Mouse (Mus musculus) right cerebral cortex, postnatal 25 days (tissue): Measurements from ENCODE around the gene Sirpa.

Experiments
- DNase-seq: peaks from one replicate; pipeline ENCODE4 v3.0.0; 2022

Sirpa gene

DNA sequence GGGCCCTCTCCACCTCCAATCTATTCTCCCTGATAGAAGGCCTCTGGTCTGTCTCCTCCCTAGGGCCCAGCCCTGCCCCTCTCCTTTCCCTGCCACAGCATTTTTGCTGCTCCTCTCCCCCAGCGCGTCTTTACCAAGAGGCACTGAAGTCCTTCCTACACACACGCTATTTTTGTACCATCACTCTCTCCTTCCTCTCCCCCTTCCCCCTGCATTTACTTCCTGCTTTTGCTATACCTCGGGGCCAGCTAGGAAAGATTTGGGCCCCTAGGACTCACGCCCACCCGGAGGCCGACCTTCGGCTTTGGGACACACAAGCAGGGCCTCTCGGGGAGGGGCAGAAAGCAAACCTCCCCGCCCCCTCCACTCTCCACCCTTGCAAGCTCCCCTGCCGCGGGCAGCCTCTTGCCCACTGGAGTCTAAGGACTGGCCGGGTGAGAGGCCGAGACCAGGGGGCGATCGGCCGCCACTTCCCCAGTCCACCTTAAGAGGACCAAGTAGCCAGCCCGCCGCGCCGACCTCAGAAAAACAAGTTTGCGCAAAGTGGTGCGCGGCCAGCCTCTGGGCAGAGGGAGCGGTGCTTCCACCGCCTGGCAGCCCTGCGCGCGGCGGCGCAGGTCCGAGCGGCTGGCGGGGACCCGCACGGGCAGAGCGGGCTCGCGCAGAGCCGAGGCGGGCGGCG lies at the start of gene Sirpa:
Gene Sirpa (plus strand): TSS at position 377 of the 682 bp plus-strand sequence.
- DNase-seq: peak; percentile 81

- DNase-seq: no peak
These were observed 48.2 kb upstream of the Sirpa start for GRCm38 (mm10) chr2:129544448-129544847.

- DNase-seq: no peak
These were observed 47.7 kb upstream of the Sirpa start for GRCm38 (mm10) chr2:129544919-129545318.

DNA sequence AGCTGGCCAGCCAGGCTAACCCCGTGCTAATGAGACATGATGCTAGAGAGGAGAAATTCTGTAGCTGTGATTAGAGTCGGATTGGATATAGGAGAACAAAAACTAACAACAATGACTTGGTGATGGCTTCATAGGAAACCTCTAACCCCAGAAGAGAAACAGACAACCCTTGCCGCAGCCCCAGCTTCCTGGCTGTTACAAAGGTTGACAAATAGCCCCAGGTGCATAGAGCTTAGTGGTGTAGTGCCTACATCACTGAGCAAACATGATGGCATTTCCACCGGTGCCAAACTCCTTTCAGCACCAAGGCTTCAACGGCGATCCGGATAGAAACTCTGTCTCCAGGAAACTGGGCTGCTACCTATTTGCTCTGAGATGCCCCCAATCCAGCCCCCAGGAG lies 47.0 kb upstream of the Sirpa start:
- DNase-seq: no peak

- no peak for DNase-seq
These were observed 45.9 kb upstream of the Sirpa start for GRCm38 (mm10) chr2:129546772-129547171.

DNA sequence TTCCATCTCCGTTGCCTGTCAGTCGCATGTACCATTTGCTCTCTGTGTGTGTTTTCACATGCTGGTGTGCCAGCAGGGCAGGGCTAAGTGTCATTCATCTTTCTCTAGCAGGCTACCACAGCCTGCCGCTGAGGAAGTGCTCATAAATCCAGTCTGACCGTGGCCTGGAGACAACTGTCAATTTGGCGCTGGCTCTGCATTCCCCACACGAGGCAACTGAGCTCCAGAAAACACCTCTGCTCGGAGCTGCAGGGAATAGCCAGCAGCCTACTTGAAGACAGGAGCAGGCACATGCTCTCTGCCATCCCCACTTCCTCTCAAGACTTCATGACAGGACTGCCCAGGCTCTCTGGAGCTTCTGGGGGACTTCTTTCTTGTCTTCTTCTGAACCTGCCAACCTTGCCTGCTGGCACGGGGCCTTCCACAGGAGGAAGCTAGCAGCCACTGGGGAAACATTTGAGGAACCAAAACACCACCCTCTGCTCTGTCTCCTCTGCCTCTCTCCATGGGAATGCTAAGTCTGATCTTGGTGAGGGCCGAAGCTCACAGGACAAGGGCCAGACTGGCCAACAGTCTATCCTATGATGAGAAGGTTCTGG lies 43.0 kb upstream of the Sirpa start:
- no peak for DNase-seq

- DNase-seq: no peak
These were observed 41.9 kb upstream of the Sirpa start for GRCm38 (mm10) chr2:129550781-129551180.

GRCm38 (mm10) chr2:129556081-129556480 lies 36.6 kb upstream of the Sirpa start:
- DNase-seq: no peak

DNA sequence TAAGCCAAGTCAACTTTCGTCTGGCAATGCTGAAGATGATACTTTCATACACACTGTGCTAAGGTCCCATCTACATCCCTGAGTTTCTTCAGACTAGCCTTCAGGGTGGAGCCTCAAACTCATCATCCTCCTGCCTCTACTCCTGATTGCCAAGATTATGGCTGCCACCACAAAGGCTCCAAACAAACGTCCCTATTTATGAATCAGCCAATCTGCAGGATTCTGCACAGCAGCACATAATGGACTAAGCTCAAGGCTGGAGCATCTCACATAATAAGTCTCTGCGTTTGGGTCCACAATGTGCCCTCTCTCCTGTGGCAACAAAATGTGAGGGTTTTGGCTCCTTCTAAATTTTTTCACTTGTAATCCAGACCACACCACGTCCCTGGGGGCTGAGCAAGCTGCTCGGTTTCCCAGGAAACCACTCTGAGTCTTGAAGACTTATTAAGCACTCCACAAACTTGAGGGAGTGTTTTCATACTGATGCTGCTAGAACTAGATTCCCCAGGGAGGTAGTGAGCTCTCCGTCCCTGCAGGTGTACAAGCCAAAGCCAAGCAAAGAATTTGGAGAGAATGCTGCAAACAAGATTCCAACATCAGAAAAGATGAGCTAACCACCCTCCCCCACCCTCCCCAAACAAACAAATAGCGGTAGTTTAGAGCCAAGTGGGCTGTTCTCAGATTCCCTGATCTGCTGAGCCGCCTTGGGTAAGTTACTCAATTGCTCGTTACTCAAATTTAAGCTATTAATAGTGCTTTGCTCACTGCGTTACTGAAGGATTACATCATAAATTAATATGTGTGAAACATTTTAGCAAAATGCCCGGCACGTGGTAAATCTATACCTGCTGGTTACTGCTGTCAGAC lies 34.4 kb upstream of the Sirpa start:
- no peak for DNase-seq

DNA sequence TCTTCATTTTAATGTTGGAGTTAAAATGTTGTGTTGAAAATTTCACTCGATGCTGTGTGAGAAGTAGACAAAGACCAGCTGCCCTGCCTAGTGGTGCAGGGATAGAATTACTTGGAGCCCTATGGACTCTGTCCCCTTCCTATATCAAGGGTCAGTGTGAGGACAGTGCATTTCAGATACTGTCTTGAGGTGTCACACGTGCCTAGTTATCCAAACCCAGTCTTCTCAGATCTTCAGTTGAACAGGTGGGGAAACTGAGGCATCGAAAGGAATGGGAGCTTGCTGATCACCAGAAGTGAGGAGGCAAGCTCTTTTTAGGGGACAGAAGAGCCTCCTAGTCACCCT lies 33.8 kb upstream of the Sirpa start:
- DNase-seq: no peak

DNA sequence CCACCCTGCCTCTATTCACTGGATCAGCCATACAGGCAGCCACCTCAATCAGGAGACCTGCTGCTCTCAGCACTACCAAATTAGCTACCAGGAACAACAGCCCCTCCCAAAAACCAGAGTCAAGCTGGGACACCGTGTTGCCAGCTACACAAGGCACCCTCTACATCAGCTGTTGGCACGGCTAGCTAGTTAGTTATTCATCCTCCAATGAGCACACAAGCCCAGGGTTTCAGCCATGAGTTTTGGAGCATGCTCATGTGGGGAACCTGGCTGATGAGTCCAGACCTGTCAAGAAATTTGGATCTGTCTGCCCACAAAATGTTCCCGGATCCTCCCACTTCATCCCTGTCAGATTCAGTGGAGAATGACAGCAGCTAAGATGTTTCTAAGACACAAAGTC lies 30.8 kb upstream of the Sirpa start:
- no peak for DNase-seq

- DNase-seq: no peak
These were observed 28.5 kb upstream of the Sirpa start for GRCm38 (mm10) chr2:129563944-129564709.

GRCm38 (mm10) chr2:129569120-129569519 lies 23.5 kb upstream of the Sirpa start:
- no peak for DNase-seq

- DNase-seq: no peak
These were observed 23.1 kb upstream of the Sirpa start for GRCm38 (mm10) chr2:129569556-129569955.

- no peak for DNase-seq
These were observed 18.8 kb upstream of the Sirpa start for GRCm38 (mm10) chr2:129573701-129574273.

DNA sequence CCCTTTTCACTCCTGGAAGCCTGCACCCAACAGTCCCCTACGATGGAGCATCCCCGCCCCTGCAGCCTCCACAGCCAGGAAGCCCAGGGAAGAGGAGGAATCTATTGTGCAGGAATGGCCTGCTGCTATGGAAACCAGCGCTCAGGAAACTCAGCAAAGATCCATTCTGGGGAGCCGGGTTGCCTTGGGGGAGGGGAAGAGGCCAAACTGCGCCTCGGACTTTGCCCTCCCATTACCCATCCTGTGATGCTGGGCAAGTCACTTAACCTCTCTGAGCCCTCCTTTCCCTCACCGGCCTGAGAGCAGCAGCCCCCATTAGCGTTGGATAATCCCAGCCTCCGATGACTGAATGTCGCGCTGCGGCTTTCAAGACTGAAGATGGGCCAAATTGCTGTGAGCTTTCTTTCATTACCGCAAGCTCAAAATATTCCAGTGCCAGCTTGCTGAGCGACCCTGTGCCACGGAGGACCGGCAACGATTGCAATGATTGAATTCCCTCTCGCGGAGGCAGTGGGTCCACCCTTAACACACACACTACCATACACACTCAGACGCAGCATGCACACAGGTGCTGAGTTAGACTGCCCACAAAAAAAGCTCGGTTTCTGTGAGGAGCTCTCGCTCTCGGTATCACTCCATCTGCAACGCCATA lies 18.1 kb upstream of the Sirpa start:
- peak; percentile 84 for DNase-seq

- DNase-seq: no peak
These were observed 17.5 kb upstream of the Sirpa start for GRCm38 (mm10) chr2:129575113-129575512.

DNA sequence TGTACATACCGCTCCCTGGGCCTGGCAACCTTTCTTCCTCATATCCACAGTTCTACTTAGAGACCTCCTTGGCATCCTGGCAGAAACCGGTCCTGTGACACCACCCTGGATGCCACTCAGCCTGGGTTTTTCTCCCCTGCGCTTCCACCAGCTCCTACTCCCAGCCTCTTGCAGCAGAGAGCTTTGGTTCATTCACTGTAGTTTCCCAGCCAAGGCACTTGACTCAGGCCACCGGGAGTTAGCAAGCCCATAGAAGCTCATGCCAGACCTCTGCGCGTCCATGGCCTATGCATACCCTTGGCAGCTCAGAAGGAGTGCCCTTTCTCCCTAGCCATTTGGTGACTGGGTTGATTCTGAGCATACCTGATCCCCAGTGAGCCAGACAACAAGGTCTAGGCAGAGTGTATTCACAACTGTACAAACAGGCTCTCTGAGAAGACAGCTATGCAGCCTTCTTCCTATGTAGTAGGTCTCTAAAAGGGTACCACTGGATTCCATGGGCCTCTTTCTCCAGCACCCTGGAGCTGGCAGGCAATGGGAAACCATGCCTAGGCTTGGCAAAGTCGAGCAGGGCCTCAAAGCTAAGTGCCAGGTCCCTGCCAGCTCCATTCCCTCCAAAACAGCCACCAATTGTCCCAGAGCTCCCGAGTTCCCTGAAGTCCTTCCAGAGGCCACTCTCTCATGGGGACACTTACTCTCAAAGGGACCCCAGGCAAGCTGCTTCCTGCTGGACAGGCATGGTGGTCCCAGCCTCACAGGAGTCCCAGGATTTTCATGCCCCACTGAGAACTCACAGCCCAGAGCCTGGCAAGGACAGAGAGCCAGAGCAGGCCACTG lies 15.8 kb upstream of the Sirpa start:
- peak; percentile 40 for DNase-seq

GRCm38 (mm10) chr2:129580656-129581055 lies 12.0 kb upstream of the Sirpa start:
- DNase-seq: peak; percentile 71

DNA sequence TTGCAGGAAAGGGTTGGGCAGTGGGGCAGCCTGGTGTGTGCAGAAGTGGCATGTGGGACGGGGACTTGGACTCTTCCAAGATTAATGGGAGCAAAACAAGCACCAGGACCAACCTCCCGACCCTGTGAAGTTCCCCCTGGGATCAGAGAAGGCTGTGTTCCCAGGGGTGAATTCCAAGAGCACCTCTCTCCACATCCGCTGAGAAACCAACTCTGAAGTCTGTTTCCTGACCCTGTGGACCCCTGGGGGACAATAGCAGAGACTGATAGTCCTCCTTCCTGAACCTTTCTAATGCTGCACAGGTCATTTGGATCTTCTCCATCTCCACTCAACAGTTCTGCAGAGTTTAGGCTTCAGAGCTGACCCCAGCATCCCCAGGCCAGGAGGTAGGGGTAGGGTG lies 10.8 kb upstream of the Sirpa start:
- DNase-seq: no peak

DNA sequence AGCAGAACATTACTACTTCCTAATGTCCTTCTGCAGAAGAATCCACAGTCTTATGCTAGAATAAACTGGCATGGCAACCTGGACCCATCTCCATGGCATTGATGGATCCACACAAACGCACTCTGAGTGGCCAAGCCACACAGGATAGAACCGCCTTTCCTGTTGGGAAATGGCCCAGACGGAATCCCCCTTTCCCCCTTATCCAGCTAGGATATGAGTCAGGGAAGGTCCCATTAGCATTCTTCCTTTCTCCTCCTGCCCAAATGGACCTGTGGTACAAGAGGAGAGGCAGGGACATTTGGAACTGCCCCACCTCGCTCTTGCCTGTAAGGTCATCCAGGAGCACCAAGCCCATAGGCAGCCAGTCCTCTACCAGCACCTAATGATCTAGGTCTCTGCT lies 10.4 kb upstream of the Sirpa start:
- no peak for DNase-seq
